Mouse (Mus musculus): Measurements from ENCODE around the gene Gm17268. TPM values are rescaled to one million over a fixed set of nuclear protein-coding genes. Genes with fewer than 3 reads are reported as not detected.

Gm17268 gene
- polyA plus RNA-seq, 1 experiment = not detected

GRCm38 (mm10) chr11:82063454-82063853 is 25.1 kb upstream of the Gm17268 start:
- H3K4me1 ChIP-seq (ENCODE audit: control insufficient read depth, insufficient read depth, low read length) = no peaks in the 10 kb centered on the region
- H3K27ac ChIP-seq (ENCODE audit: insufficient read depth, low read length) = no peak overlapping the region
- no peak overlapping the region for H3K4me3 ChIP-seq (ENCODE audit: insufficient read depth, low read length)
- TF ChIP-seq CTCF (IDR thresholded peaks at IDR 0.05; ENCODE audit: extremely low read depth, insufficient read depth, low read length) (no peak), POLR2A (IDR thresholded peaks at IDR 0.05; ENCODE audit: extremely low read depth, insufficient read depth, low read length) (no peak)

GRCm38 (mm10) chr11:82062226-82062625 is 23.9 kb upstream of the Gm17268 start:
- TF ChIP-seq CTCF (IDR thresholded peaks at IDR 0.05; ENCODE audit: extremely low read depth, insufficient read depth, low read length) (no peak), POLR2A (IDR thresholded peaks at IDR 0.05; ENCODE audit: extremely low read depth, insufficient read depth, low read length) (no peak)
- H3K4me3 ChIP-seq (ENCODE audit: insufficient read depth, low read length) = no peak overlapping the region
- no peaks in the 10 kb centered on the region; the same call in 1 of the 2 replicates for H3K4me1 ChIP-seq (ENCODE audit: control insufficient read depth, insufficient read depth, low read length)
- H3K27ac ChIP-seq (ENCODE audit: insufficient read depth, low read length) = no peak overlapping the region

- no peak within 1 kb of the TSS for H3K4me3 ChIP-seq (ENCODE audit: insufficient read depth, low read length)
- TF ChIP-seq POLR2A (IDR thresholded peaks at IDR 0.05; ENCODE audit: extremely low read depth, insufficient read depth, low read length) (no peak), CTCF (IDR thresholded peaks at IDR 0.05; ENCODE audit: extremely low read depth, insufficient read depth, low read length) (no peak)
- H3K27ac ChIP-seq (ENCODE audit: insufficient read depth, low read length) = no peak within 1 kb of the TSS
- no peaks in the 10 kb centered on the region; the same call in 1 of the 2 replicates for H3K4me1 ChIP-seq (ENCODE audit: control insufficient read depth, insufficient read depth, low read length)
Measured at GRCm38 (mm10) chr11:82057646-82058045, 19.3 kb upstream of the Gm17268 start, which contains the start of gene Ccl11. TSS of gene Ccl11 (plus strand) at chr11:82057823.

GRCm38 (mm10) chr11:82053849-82054248 is 15.5 kb upstream of the Gm17268 start:
- no peaks in the 10 kb centered on the region; the same call in 1 of the 2 replicates for H3K4me1 ChIP-seq (ENCODE audit: control insufficient read depth, insufficient read depth, low read length)
- TF ChIP-seq POLR2A (IDR thresholded peaks at IDR 0.05; ENCODE audit: extremely low read depth, insufficient read depth, low read length) = no peak
- no peak for TF ChIP-seq CTCF (IDR thresholded peaks at IDR 0.05; ENCODE audit: extremely low read depth, insufficient read depth, low read length)
- no peak overlapping the region for H3K4me3 ChIP-seq (ENCODE audit: insufficient read depth, low read length)
- H3K27ac ChIP-seq (ENCODE audit: insufficient read depth, low read length) = no peak overlapping the region

GRCm38 (mm10) chr11:82047746-82048415 is 9.5 kb upstream of the Gm17268 start:
- TF ChIP-seq CTCF (IDR thresholded peaks at IDR 0.05; ENCODE audit: extremely low read depth, insufficient read depth, low read length) = peak; percentile 46
- no peak for TF ChIP-seq POLR2A (IDR thresholded peaks at IDR 0.05; ENCODE audit: extremely low read depth, insufficient read depth, low read length)
- Histone ChIP-seq H3K4me1 (ENCODE audit: control insufficient read depth, insufficient read depth, low read length) (no peaks in the 10 kb centered on the region), H3K4me3 (ENCODE audit: insufficient read depth, low read length) (no peak overlapping the region), H3K27ac (ENCODE audit: insufficient read depth, low read length) (no peak overlapping the region)

- no peak within 1 kb of the TSS for H3K4me3 ChIP-seq (ENCODE audit: insufficient read depth, low read length)
- H3K4me1 ChIP-seq (ENCODE audit: control insufficient read depth, insufficient read depth, low read length) = no peaks in the 10 kb centered on the region
- H3K27ac ChIP-seq (ENCODE audit: insufficient read depth, low read length) = no peak within 1 kb of the TSS
- TF ChIP-seq CTCF (IDR thresholded peaks at IDR 0.05; ENCODE audit: extremely low read depth, insufficient read depth, low read length) (no peak), POLR2A (IDR thresholded peaks at IDR 0.05; ENCODE audit: extremely low read depth, insufficient read depth, low read length) (no peak)
Measured at GRCm38 (mm10) chr11:82045471-82045870, 7.1 kb upstream of the Gm17268 start, which contains the start of gene Ccl7. TSS of gene Ccl7 (plus strand) at chr11:82045712.

- no peaks in the 10 kb centered on the region for H3K4me1 ChIP-seq (ENCODE audit: control insufficient read depth, insufficient read depth, low read length)
- no peak overlapping the region for H3K4me3 ChIP-seq (ENCODE audit: insufficient read depth, low read length)
- H3K27ac ChIP-seq (ENCODE audit: insufficient read depth, low read length) = no peak overlapping the region
- TF ChIP-seq CTCF (IDR thresholded peaks at IDR 0.05; ENCODE audit: extremely low read depth, insufficient read depth, low read length) (no peak), POLR2A (IDR thresholded peaks at IDR 0.05; ENCODE audit: extremely low read depth, insufficient read depth, low read length) (no peak)
Measured at GRCm38 (mm10) chr11:82041671-82042080, 3.3 kb upstream of the Gm17268 start.

- TF ChIP-seq POLR2A (IDR thresholded peaks at IDR 0.05; ENCODE audit: extremely low read depth, insufficient read depth, low read length) (no peak), CTCF (IDR thresholded peaks at IDR 0.05; ENCODE audit: extremely low read depth, insufficient read depth, low read length) (no peak)
- no peak overlapping the region for H3K4me3 ChIP-seq (ENCODE audit: insufficient read depth, low read length)
- H3K27ac ChIP-seq (ENCODE audit: insufficient read depth, low read length) = no peak overlapping the region
- peaks cover 3% of the 10 kb centered on the region; the same call in 1 of the 2 replicates for H3K4me1 ChIP-seq (ENCODE audit: control insufficient read depth, insufficient read depth, low read length)
Measured at GRCm38 (mm10) chr11:82039132-82039660, 834 bp upstream of the Gm17268 start.

- Histone ChIP-seq H3K4me3 (ENCODE audit: insufficient read depth, low read length) (no peak overlapping the region), H3K27ac (ENCODE audit: insufficient read depth, low read length) (no peak overlapping the region), H3K4me1 (ENCODE audit: control insufficient read depth, insufficient read depth, low read length) (peaks cover 3% of the 10 kb centered on the region; the same call in 1 of the 2 replicates)
- TF ChIP-seq POLR2A (IDR thresholded peaks at IDR 0.05; ENCODE audit: extremely low read depth, insufficient read depth, low read length) = no peak
- no peak for TF ChIP-seq CTCF (IDR thresholded peaks at IDR 0.05; ENCODE audit: extremely low read depth, insufficient read depth, low read length)
Measured at GRCm38 (mm10) chr11:82035857-82036256, 2.5 kb downstream of the Gm17268 start.

GRCm38 (mm10) chr11:82035356-82035755 is 3.0 kb downstream of the Gm17268 start, which contains the start of gene Ccl2:
TSS of gene Ccl2 (plus strand) at chr11:82035571.
- H3K27ac ChIP-seq (ENCODE audit: insufficient read depth, low read length) = no peak within 1 kb of the TSS
- no peak within 1 kb of the TSS for H3K4me3 ChIP-seq (ENCODE audit: insufficient read depth, low read length)
- peaks cover 3% of the 10 kb centered on the region; the same call in 1 of the 2 replicates for H3K4me1 ChIP-seq (ENCODE audit: control insufficient read depth, insufficient read depth, low read length)
- TF ChIP-seq POLR2A (IDR thresholded peaks at IDR 0.05; ENCODE audit: extremely low read depth, insufficient read depth, low read length) (no peak), CTCF (IDR thresholded peaks at IDR 0.05; ENCODE audit: extremely low read depth, insufficient read depth, low read length) (no peak)
